Mouse (Mus musculus) induced T-regulatory cell, adult 2 months (primary cell): ENCODE results near the gene Mrpl1.
A peak's percentile ranks its signal among the peaks of the same experiment; 100 is the strongest.

Source experiments
- DNase-seq: peaks from one replicate; pipeline ENCODE4 v3.0.0-alpha.2; 2012; ENCODE audit warnings: low read depth

Gene Mrpl1

DNA sequence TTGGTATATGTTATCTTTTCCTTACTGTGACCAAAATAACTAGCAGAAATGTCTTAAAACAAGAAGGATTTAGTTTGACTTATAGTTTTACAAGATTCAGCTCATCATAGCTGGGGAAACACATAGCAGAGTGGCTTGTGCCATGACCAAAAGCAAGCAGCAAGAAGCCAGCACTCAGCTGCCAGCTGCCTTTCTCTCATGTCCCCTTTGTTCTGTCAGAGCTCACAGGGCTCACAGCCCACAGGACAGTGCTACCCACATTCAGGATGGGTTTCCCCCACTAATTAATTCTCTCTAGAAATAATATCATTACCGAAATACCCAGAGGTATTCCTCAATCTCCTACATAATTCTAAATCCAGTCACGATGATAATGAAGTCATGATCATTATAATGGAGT is 1.8 kb upstream of the Mrpl1 start:
- DNase-seq: no peak

DNA sequence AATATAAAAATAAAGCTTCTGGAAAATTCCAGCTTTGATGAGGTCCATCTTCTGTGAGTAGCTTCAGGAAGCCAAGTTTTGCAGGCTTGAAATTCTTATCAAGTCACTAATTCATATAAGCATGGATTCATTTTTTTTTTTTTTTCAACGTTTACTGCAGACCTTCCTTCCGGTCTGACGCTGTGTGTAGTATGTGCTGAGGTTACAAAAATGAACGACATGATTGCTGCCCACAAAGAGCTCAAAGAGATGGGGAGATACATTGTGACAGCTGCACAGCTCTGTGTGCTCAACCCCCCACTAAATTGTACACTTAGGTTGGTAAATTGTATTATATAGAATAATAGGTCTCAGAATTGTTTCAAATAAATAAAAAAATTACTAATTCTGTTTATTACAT is 750 bp upstream of the Mrpl1 start:
- DNase-seq: peak; percentile 82

DNA sequence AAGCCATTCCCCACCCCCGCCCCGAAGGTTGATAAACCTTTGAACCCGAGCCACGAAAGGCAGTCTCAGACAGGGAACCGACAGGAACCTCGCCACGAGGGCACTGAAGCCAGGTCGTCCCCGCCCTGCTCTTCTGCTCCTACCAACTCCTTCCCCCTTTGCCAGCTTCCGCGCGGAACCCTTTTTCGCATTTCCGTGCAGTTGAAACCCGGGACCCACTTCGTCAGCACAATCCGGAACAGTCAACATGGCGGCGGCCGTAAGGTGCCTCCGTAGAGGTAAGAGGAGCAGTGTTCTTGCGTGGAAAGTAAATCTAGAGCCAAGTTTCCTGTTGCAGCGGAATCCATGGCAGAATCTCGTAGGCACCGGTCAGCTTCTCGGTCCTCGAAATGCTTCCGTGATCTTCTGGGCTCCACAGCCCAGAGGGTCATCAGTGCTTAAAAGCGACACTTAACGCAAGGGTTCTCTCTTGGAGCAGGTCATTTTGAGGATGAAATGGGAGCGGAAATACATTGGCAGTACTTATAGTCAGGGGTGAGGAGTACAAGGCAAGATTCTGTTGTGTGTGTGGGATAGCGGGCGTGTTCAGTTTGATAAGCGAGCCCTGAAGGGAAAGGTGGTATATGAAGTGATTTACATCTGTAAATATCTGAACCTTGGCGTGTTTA is 757 bp downstream of the Mrpl1 start:
- DNase-seq: peak; percentile 97

DNA sequence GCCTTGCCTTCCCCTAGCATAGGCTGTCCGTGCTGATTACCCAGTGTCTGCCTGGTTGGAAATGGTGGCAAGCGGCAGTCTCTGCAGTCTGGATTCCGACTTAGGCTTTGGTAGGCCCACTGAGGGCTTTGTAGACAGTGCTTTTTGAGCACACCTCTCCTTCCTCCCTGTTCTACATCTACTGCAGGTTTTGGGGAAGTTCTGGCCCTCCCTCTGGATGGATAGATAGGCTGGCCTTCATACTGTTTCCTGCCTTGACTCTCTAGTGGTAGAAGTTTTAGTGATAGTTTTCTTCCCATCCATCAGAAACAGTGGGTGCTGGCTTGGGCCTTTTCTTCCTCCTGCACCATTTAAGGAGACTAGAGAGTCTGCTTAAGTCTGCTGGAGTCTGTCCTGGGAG is 9.4 kb downstream of the Mrpl1 start:
- DNase-seq: no peak

DNA sequence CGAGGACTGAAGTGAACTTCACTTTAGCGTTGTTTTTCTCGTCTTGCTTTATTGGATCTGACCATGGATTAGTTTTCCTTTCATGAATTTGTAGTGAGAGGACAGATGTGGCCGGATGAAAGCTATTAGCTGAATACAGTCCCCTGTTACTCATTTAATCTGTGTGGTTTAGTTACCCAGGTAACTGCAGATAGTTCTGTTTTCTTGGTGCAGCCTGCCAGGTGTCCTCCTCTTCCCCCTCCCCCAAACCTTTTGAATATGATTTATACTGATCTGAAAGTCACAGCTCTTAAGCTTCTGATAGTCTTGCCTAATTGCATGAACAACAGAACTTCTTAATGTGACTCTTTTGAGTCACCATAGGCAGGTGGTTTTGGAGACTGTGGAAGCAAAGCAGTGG is 10.2 kb downstream of the Mrpl1 start:
- peak; percentile 59 for DNase-seq

DNA sequence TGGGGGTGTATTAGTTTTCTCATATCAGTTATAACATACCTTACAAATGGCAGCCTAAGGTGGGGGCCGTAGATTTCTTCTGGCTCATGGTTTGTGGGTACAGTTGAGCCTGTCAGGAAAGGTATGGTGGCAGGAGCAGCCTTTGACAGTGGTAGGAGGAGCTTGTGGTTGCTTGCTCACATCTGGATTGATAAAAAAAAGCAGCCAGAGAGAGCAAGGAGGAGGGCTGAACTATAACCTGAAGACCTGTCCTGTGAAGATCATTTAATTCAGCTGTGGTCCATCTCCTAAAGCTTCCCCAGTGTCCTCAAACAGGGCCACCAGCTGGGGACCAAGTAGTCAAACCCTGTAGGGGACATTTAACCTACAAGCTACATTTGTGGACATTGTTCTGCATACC is 12.0 kb downstream of the Mrpl1 start:
- DNase-seq: peak; percentile 44

DNA sequence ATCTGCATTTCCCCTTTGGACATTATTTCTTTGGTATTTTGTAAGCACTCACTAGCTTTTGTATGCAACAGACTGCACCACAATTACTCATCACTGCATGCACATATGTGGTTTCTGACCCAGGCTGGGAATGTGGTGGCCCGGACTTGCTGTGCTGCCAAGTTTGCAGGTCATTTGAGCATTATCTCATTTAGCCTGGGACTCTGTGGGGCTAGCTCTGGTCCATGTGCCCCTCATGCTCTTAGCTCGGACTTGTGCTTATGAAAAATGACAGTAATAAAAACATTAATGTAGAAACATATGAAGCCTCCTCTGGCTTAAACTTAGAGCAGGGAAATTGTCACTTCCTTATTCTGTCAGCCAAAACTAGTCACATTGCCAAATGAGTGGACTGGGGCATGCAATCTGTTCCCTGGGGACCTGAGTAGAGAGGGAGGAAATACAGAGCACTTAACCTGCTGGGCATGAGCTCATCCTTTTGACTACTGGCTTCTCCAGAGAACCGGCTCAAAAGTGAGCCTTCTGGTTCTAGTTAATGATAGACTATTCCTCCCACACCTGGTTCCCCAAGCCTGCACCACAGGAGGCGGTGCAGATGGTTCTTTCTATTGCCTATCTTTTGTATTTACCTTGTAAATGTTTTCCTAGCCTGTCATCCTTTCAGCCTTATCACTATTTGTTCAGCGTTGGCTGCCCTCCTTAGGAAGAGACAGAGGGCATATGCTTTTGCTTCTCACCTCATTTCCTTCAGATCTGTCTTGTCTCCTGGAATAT is 12.7 kb downstream of the Mrpl1 start:
- DNase-seq: peak; percentile 26

DNA sequence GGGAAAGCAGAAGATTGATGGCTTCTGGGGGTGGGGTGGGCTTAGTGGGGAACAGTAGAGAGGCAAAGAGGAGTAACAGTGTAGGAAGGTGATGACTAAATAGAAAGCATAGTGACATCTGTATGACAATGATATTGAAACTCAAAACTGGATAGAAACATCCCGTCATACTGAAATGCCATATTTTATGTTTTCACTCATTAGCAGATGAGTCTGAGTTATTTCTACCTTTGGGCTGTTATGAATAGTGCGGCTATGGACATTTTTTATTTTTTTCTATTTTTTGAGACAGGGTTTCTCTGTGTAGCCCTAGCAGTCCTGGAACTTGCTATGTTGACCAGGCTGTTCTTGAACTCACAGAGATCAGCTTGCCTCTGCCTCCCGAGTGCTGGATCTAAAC is 13.7 kb downstream of the Mrpl1 start:
- peak; percentile 19 for DNase-seq

DNA sequence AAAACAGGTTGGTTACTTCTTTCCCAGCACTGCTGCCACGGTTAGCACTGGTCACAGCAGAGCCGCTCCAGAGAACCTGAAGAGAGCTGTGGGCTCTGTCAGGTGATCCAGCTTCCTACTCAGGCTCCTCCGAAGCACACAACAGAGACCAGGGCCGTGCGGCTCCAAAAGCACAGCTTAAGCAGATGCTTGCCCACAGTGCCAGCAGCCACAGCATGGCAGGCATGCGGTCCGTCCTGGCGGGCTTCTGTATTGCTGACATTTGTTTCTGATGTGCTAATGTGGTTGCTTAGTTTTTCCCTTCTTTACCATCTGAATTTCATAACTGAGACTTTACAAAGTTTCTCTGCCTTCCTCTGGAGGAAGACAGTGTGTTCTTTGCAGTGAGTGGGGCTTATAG is 17.2 kb downstream of the Mrpl1 start:
- DNase-seq: no peak

DNA sequence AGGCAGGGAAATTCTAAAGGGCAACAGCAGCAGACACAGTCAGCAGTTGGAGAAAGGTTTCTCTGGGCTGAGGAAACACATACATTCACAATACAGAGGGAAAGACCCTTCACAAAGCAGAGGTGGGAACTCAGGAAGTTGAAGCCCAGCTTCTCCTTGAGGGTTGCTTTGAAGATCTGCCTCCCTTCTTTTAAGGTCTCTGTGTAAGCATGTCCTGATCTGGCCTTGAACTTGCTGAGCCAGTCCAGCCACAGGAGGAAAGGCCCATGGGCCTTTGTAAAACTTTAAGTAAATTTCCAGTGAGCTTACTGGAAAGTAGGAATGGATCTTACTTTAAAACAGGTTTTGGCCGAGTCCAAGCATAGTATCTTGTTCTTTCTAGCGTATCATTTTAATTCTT is 19.7 kb downstream of the Mrpl1 start:
- DNase-seq: no peak

DNA sequence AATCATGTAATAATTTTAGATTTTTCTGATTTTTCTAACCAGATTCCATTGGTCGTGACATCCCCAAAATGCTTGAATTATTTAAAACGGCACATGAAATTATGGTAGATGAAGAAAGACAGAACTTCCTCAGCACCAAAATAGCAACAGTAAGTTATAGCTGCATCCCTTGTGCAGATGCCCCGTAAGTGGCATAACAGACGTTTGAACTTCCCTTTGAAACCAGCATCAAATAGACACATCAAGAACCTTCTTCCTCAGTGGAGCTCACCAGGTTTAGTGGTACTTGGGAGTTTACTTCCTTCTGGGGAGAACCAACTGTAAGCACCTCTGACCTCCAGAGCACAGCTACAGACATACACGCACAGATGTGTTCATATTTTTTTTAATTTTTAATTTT is 29.5 kb downstream of the Mrpl1 start:
- DNase-seq: no peak

DNA sequence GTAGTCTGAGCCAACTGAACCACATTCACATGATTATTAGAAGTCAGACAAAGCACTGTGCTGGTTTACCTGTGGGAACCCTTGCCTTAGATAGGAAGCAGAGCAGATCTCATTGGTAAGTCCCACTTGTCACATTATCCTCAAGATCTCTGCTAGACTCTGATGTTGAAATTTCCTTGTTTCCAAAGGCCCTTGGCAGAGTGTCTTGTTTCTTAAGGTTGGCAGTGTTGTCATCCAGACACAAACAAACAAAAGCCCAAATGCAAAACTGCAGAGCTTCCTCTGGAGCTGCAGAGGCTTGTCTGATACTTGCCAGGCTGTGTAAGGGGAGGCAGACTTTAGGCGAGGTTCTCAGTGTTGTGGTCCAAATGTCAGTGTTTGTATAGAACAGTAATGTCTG is 31.6 kb downstream of the Mrpl1 start:
- DNase-seq: no peak

DNA sequence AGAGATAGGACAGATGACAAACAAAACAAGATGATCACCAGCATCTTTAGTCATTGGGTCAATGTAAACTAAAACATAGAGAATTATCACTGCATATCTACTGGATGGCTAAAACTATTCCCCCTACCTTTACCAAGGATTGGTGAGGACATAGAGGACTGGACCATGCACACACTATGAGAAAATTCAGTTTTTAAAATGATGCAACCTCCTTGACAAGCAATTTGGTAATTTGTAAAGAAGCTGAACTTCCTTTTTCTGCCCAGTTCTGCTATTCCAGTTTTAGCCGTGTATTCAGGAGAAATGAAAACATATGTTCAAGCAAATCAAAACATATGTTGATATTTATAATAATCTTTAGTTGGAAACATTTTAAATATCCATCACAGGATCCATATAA is 35.2 kb downstream of the Mrpl1 start:
- no peak for DNase-seq

DNA sequence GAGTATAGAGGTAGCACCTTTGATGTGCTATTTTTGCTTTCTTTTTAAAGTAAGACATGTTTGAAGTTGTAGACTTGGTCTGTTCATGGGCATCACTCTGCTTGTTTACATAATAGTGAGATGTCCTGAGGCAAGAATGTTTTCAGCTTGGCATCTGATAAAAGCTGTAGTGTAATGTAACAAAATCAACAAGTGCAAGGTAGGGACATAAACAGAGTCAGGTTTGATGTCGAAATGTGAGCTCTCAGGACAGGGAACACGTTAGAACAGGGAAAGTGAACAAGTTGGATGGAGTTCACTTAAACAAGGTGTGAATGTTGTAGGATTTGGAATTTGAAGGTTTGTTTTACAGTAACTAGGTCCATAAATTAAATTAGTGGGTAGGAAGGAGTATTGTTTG is 44.7 kb downstream of the Mrpl1 start:
- DNase-seq: no peak

DNA sequence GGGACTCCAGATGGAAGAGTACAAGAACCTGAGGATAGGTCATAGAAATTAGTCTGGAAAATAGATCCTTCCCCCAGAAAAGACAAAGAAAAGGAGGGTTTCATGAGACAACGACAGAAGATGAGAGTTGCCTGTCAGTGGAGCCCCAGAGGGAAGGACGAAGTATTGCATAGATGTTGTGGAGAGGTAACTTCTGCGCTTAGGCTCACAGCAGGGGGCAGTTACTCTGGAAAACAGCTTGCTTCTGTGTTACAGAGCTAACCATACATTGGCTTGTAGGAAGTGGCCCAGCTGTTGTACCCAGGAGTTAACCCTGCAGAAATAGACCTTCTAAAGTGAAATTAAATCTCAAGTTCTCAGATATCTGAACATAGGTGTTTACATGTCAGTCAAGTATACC is 45.9 kb downstream of the Mrpl1 start:
- DNase-seq: no peak

DNA sequence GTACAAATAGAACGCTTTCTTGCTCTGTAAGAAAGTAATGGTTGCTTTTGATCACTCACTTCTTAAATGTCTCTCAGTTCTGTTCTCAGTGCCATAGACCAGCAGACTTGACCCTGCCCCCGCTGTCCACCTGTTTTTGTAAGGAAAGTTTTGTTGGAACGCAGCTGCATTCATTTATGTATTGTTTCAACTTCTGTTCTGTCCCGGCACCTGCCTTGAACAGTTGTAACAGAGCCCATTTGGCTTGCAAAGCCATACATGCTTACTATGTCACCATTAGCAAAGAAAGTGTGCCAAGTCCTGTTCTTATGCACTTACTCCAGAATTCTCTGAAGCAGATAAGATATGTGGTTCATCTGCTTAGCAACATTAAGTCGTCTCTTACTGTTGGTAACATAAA is 48.9 kb downstream of the Mrpl1 start:
- DNase-seq: no peak

DNA sequence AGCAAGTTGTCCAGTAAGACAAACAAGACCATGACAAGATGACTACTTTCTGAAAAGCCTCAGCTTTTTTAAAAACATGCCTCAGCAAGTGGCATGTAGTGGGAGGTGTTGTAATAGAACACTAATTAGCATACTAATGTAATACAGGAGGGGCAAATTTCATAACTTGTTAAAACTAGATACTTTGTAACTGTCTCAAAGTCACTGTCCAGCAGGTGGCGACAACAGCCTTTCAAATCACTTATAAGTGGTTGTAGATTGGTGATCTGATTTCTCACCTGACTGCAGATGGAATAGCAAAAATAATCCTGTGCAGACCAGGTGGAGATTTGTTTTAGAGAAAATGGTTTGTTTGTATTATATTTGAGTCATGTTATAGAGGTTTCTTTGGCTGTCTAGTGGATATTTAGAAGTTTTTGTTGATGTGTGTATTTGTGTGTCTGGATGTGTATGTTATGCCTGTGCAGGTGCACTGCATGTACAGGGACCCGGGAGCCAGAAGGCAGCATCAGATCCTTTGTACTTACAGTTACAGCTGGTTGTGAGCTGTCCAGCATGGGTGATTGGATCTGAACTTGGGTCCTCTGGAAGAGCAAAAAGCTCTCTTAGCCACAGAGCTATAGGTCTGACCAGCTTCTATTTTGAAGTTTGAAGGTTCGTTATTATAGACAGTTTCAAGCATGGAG is 57.9 kb downstream of the Mrpl1 start:
- peak; percentile 70 for DNase-seq

DNA sequence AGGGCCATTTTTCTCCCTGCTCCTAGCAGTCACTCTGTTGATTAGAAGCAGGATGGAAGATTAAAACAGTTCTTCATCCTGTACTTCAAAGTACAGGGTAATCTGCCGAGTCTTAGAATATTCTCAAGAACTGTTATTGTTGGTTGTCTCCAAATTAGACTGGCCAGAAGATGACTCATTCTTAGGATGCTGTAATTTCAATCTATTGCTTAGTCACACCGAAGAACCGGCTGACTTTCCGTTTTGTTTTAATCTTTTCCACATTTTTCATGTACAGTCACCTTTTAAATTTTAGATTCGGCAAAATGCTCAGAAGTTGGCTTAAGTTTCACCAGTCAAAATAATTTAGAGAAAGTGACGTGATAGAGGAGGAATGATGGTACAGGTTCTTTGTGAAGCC is 61.8 kb downstream of the Mrpl1 start:
- DNase-seq: no peak

DNA sequence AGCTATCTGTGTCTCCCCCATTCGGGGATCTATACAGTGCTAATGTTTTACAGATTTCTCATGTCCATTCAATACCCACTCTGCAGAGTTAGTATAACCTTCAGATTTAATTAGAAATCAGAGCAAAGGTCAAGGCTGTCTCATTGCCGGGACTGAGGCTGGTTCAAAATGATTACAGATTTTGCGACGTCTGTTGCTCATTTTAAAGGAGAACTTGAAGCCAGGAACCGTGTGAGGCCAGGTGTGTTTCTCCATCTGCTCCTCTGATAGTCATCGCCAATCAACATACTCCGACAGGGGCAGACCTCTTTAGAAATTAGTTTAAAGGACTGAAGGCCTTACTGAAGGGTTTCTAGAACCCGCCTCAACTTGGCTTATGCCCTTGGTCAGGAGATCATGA is 96.5 kb downstream of the Mrpl1 start:
- DNase-seq: no peak

DNA sequence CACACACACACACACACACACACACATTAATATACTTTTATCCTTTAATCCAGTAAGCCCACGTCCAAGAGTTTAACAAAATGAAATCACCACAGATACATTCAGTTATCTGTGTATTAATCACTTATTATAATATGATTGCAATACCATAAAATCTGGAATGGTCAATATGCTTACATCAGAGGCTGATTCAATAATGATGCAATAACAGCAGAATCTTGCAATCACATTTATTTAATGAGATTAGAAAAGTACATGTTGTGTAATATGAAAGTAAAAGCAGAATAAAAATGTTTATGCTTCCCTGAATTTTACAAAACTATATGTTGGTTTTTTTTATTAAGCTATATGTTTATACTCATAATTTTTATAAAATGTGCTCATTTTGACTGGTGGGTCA is 97.0 kb downstream of the Mrpl1 start:
- no peak for DNase-seq

DNA sequence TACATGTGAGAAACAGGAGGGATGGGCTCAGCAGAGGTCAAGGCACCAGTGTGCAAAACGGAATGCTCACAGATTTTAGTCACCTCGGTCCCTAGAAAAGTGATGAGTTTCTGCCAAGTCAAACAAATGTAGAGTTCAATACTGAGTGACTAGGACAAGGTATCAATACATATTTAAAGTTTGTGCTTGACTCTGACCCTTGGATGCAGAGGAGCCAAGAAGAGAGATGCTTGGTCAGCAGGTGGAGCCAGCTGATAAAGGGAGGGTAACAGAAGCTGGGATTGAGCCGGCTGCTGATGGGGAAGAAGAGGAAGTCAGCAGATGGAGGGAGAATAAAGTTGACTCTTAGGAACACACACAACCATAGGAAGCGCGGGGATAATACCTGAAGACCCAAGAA is 97.5 kb downstream of the Mrpl1 start:
- DNase-seq: no peak

DNA sequence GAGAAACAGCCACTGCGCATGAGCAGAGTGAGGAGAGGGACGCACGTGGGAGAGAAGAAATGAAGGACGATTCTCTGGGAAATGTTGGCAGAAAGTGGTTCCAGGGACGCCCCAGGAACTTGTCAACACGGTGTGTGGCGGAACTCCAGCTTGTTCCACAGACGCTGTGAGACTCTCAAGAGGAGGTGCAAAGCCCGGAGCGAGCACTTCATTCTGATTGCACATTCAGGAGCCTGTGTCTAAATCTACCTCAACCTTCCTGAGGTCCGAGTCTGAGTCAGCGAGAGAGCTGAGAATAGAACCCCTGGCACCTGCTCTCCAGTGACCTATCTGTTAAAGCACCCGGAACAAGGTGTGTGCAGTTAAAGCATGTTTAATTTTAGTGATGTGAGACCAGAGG is 98.8 kb downstream of the Mrpl1 start:
- DNase-seq: no peak

DNA sequence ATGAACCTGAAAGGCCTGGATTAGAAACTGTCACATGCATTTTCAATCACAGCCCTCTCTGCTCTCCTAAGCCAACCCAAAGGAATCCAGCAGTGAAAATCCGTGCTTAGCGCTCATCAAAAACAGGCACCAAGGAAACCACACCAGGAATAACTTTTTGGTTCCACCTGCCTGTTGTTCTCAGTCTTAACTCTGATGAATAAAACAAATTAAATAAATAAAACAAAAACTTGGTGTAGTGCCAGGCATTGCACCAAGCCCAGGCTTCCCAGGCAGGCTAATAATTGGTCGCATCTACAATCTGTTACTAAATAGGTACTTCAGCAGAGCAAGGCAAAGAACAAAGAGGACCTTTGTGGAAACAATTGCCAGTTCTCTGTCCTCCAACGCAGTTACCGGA is 99.4 kb downstream of the Mrpl1 start:
- DNase-seq: no peak
